Mouse (Mus musculus) spleen, postnatal 36 days (tissue): ENCODE data around the gene Slc23a3.

Source experiments
- DNase-seq, 2 experiments: peaks; one replicate each; pipeline ENCODE4 v3.0.0; 2022; ENCODE audit warnings: low spot score in 2 of 2, mixed read lengths in 1 of 2

The Slc23a3 gene

GRCm38 (mm10) chr1:75133421-75134207 lies at the start of gene Slc23a3:
Slc23a3 (minus strand) TSS chr1:75133890.
- DNase-seq, result no peak

- no peak for DNase-seq
Observed at GRCm38 (mm10) chr1:75182160-75182559, 48.5 kb upstream of the Slc23a3 start.

- DNase-seq, result no peak
Observed at GRCm38 (mm10) chr1:75181377-75181870, 47.7 kb upstream of the Slc23a3 start.

- DNase-seq, result no peak
Observed at GRCm38 (mm10) chr1:75180741-75181140, 47.1 kb upstream of the Slc23a3 start.

- peak; percentile 84 to 90 for DNase-seq
Observed at GRCm38 (mm10) chr1:75180105-75180590, 46.5 kb upstream of the Slc23a3 start, which contains the start of gene Abcb6. Abcb6 (minus strand) TSS chr1:75180392.

GRCm38 (mm10) chr1:75179334-75180104 lies 45.8 kb upstream of the Slc23a3 start:
- DNase-seq, result peak; percentile 22 to 60

- DNase-seq, result peak; percentile 96 to 97
Observed at GRCm38 (mm10) chr1:75168472-75169464, 35.1 kb upstream of the Slc23a3 start, which contains the start of gene Zfand2b. Zfand2b (plus strand) TSS chr1:75168646.

- DNase-seq, result no peak
Observed at GRCm38 (mm10) chr1:75168093-75168471, 34.4 kb upstream of the Slc23a3 start.

- DNase-seq, result no peak
Observed at GRCm38 (mm10) chr1:75160256-75160617, 26.5 kb upstream of the Slc23a3 start.

- no peak for DNase-seq
Observed at GRCm38 (mm10) chr1:75159540-75160255, 26.0 kb upstream of the Slc23a3 start.

GRCm38 (mm10) chr1:75158990-75159389 lies 25.3 kb upstream of the Slc23a3 start:
- DNase-seq, result no peak

- DNase-seq, result no peak
Observed at GRCm38 (mm10) chr1:75155837-75156236, 22.1 kb upstream of the Slc23a3 start.

- no peak for DNase-seq
Observed at GRCm38 (mm10) chr1:75148727-75149126, 15.0 kb upstream of the Slc23a3 start.

- no peak for DNase-seq
Observed at GRCm38 (mm10) chr1:75147411-75148135, 13.9 kb upstream of the Slc23a3 start.

GRCm38 (mm10) chr1:75145589-75145988 lies 11.9 kb upstream of the Slc23a3 start:
- peak in 1 of 2 experiments; percentile 19 for DNase-seq

GRCm38 (mm10) chr1:75142301-75143261 lies 8.9 kb upstream of the Slc23a3 start, which contains the start of the genes Cnppd1 and Retreg2:
Cnppd1 (minus strand) TSS chr1:75142711.
Retreg2 (plus strand) TSS chr1:75142778.
- peak; percentile 95 to 97 for DNase-seq

GRCm38 (mm10) chr1:75141486-75142190 lies 7.9 kb upstream of the Slc23a3 start:
- peak; percentile 79 to 82 for DNase-seq
